Mouse (Mus musculus): Measurements from ENCODE around the gene 4930579F01Rik. TPM values are rescaled to one million over a fixed set of nuclear protein-coding genes. Genes with fewer than 3 reads are reported as not detected.

The 4930579F01Rik gene
- total and polyA plus RNA-seq, 2 experiments from 2014 or later: not detected

DNA sequence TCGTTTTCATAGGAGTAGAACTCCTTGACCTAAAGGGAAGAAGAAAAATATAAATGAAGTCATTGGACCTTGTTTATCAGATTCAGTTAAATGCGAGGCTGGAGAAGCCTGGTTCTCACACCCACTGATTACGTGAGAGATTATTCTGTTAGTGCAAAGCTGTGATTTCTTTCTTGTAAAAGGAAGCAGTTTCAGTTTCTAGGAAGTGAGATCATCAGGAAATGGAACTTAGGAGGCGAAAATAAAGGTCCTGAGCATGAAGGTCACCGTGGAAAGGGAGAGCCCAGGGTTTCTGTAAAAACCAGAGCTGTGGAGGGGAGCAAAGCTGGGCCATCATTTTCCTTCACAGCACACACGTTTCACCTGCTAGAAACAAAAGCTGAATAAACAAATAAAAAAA lies 75.2 kb downstream of the 4930579F01Rik start:
- ATAC-seq (ENCODE audit: insufficient read depth, low read depth): no peak
- WGBS: 53% methylated on average over 6 of the region's 6 CpGs

DNA sequence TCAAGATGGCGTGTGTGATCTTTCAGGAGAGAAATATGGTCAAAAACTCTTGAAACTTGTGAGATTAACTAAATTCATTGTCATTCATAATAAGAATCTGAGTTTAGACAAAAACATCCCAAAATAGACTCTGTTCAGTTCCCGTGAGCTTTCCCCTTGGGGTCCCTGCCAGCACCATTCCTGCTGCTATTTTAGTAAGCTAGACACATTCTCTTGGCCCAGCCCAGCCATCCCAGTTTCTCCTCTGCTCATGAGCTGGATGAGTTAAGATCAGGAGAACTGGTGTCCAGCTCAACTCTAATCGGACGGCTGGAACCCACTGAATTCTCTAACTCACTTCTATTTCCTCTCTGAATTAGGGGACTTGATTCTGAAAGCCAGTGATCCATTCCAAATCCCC lies 76.8 kb downstream of the 4930579F01Rik start:
- WGBS: 35% methylated on average over 4 of the region's 4 CpGs
- Histone ChIP-seq H3K27ac (ENCODE audit: low read depth) (peak overlapping the region; percentile 73), H3K36me3 (replicated peaks; ENCODE audit: control insufficient read depth, insufficient read depth, low read length) (no peaks in the 10 kb centered on the region)

More for the DNA sequence above, 75.2 kb downstream of the 4930579F01Rik start:
- Histone ChIP-seq H3K27me3 (ENCODE audit: control insufficient read depth, insufficient read depth, low read length) (no peaks in the 10 kb centered on the region), H3K4me2 (ENCODE audit: low read depth, low read length) (peak overlapping the region; percentile 33), H3K27ac (ENCODE audit: low read depth) (peak overlapping the region; percentile 86), H3K9ac (replicated peaks; ENCODE audit: low read depth, low read length) (0 out of 2 replicates have a peak overlapping the region, but pooled peaks have one; percentile 9), H3K4me1 (ENCODE audit: control insufficient read depth, insufficient read depth) (peaks cover 28% of the 10 kb centered on the region), H3K36me3 (replicated peaks; ENCODE audit: control insufficient read depth, insufficient read depth, low read length) (no peaks in the 10 kb centered on the region), H3K4me3 (ENCODE audit: low read depth, low read length) (no peak overlapping the region), H3K9me3 (replicated peaks; ENCODE audit: control insufficient read depth, low read length) (no peaks in the 10 kb centered on the region)
- DNase-seq (ENCODE audit: low spot score): no peak
- TF ChIP-seq EP300 (IDR thresholded peaks at IDR 0.05; ENCODE audit: low read depth) (no peak), CTCF (IDR thresholded peaks at IDR 0.05; ENCODE audit: low read depth) (no peak)

DNA sequence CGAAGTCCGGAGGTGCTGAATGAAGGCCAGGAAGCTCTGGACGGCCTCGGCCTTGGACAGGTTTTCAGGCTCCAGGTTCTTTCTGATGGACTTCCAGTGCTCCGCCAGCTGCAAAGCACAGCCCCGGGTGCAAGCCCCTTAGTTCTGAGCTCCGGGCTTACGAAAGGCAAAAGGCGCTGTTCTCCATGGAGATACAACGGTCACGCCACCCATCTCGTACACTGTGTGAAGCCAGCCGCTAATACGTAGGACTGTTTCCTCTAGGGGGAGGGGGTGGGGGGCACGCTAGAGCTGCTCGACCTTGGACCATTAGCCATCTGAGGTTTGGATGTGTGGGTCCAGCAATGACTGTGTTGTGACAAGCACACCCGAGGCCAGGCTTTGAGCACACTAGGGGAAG lies 79.5 kb downstream of the 4930579F01Rik start:
- no peaks in the 10 kb centered on the region for H3K9me3 ChIP-seq (replicated peaks; ENCODE audit: control insufficient read depth, low read length)
- 81% methylated on average over 17 of the region's 17 CpGs for WGBS
- TF ChIP-seq EP300 (IDR thresholded peaks at IDR 0.05; ENCODE audit: low read depth) (no peak), CTCF (IDR thresholded peaks at IDR 0.05; ENCODE audit: low read depth) (no peak)
- H3K9ac ChIP-seq (replicated peaks; ENCODE audit: low read depth, low read length): no peak overlapping the region
- peaks cover 25% of the 10 kb centered on the region for H3K4me1 ChIP-seq (ENCODE audit: control insufficient read depth, insufficient read depth)
- no peak overlapping the region for H3K4me2 ChIP-seq (ENCODE audit: low read depth, low read length)
- ATAC-seq (ENCODE audit: insufficient read depth, low read depth) (no peak), DNase-seq (ENCODE audit: low spot score) (no peak)
- H3K36me3 ChIP-seq (replicated peaks; ENCODE audit: control insufficient read depth, insufficient read depth, low read length): no peaks in the 10 kb centered on the region
- no peak overlapping the region for H3K27ac ChIP-seq (ENCODE audit: low read depth)
- H3K27me3 ChIP-seq (ENCODE audit: control insufficient read depth, insufficient read depth, low read length): no peaks in the 10 kb centered on the region
- H3K4me3 ChIP-seq (ENCODE audit: low read depth, low read length): no peak overlapping the region

More for the DNA sequence above, 76.8 kb downstream of the 4930579F01Rik start:
- ATAC-seq (ENCODE audit: insufficient read depth, low read depth) (no peak), DNase-seq (ENCODE audit: low spot score) (peak; percentile 80)
- no peaks in the 10 kb centered on the region for H3K9me3 ChIP-seq (replicated peaks; ENCODE audit: control insufficient read depth, low read length)
- no peak overlapping the region for H3K4me3 ChIP-seq (ENCODE audit: low read depth, low read length)
- TF ChIP-seq CTCF (IDR thresholded peaks at IDR 0.05; ENCODE audit: low read depth) (no peak), EP300 (IDR thresholded peaks at IDR 0.05; ENCODE audit: low read depth) (no peak)
- no peak overlapping the region for H3K9ac ChIP-seq (replicated peaks; ENCODE audit: low read depth, low read length)
- H3K4me2 ChIP-seq (ENCODE audit: low read depth, low read length): no peak overlapping the region
- H3K27me3 ChIP-seq (ENCODE audit: control insufficient read depth, insufficient read depth, low read length): no peaks in the 10 kb centered on the region
- H3K4me1 ChIP-seq (ENCODE audit: control insufficient read depth, insufficient read depth): peaks cover 28% of the 10 kb centered on the region

Other genes starting within 250 kb of the 4930579F01Rik start
- 11.8 and 16.1 TPM in 2 replicates for gene Dapp1, start 212.3 kb downstream of the 4930579F01Rik start, total RNA-seq (2014; rRNA removed; ENCODE audit: low replicate concordance)
- 11.1 and 11.8 TPM in 2 replicates for gene Dapp1, start 212.3 kb downstream of the 4930579F01Rik start, polyA plus RNA-seq (2015; fragmentation: Nextera tagmentation; extraction: Ambion mirVana)
- 30.8 and 32.5 TPM in 2 replicates for gene 1110002E22Rik, start 128.8 kb downstream of the 4930579F01Rik start, total RNA-seq (2014; rRNA removed; ENCODE audit: low replicate concordance)
- 12.2 and 13.3 TPM in 2 replicates for gene 1110002E22Rik, start 128.8 kb downstream of the 4930579F01Rik start, polyA plus RNA-seq (2015; fragmentation: Nextera tagmentation; extraction: Ambion mirVana)
- 0.11 and 1.4 TPM in 2 replicates for gene Gm5105, start 126.4 kb downstream of the 4930579F01Rik start, total RNA-seq (2014; rRNA removed; ENCODE audit: low replicate concordance)
- 0.41 and 0.64 TPM in 2 replicates for gene Gm5105, start 126.4 kb downstream of the 4930579F01Rik start, polyA plus RNA-seq (2015; fragmentation: Nextera tagmentation; extraction: Ambion mirVana)
- 3.7 TPM in 2 replicates for gene Trmt10a, start 50.4 kb downstream of the 4930579F01Rik start, total RNA-seq (2014; rRNA removed; ENCODE audit: low replicate concordance)
- 5.3 and 5.4 TPM in 2 replicates for gene Trmt10a, start 50.4 kb downstream of the 4930579F01Rik start, polyA plus RNA-seq (2015; fragmentation: Nextera tagmentation; extraction: Ambion mirVana)
- gene Mttp, start 48.9 kb downstream of the 4930579F01Rik start, total RNA-seq (2014; rRNA removed; ENCODE audit: low replicate concordance): 1.5 and 3.9 TPM in 2 replicates
- 5.9 and 6.2 TPM in 2 replicates for gene Mttp, start 48.9 kb downstream of the 4930579F01Rik start, polyA plus RNA-seq (2015; fragmentation: Nextera tagmentation; extraction: Ambion mirVana)
- not detected in 2 replicates for gene Adh7, start 23.9 kb upstream of the 4930579F01Rik start, total RNA-seq (2014; rRNA removed; ENCODE audit: low replicate concordance)
- 0.51 TPM in 1 of 2 replicates, not detected in the other for gene Adh7, start 23.9 kb upstream of the 4930579F01Rik start, polyA plus RNA-seq (2015; fragmentation: Nextera tagmentation; extraction: Ambion mirVana)
- 15.8 and 73.9 TPM in 2 replicates for gene Adh1, start 67.2 kb upstream of the 4930579F01Rik start, total RNA-seq (2014; rRNA removed; ENCODE audit: low replicate concordance)
- gene Adh1, start 67.2 kb upstream of the 4930579F01Rik start, polyA plus RNA-seq (2015; fragmentation: Nextera tagmentation; extraction: Ambion mirVana): 10.8 and 11.8 TPM in 2 replicates
- not detected in 2 replicates for gene Adh6a, start 119.5 kb upstream of the 4930579F01Rik start, total RNA-seq (2014; rRNA removed; ENCODE audit: low replicate concordance)
- not detected in 2 replicates for gene Adh6a, start 119.5 kb upstream of the 4930579F01Rik start, polyA plus RNA-seq (2015; fragmentation: Nextera tagmentation; extraction: Ambion mirVana)
- 1.7 TPM in 1 of 2 replicates, not detected in the other for gene Adh6b, start 147.9 kb upstream of the 4930579F01Rik start, total RNA-seq (2014; rRNA removed; ENCODE audit: low replicate concordance)
- 2.8 and 3.2 TPM in 2 replicates for gene Adh6b, start 147.9 kb upstream of the 4930579F01Rik start, polyA plus RNA-seq (2015; fragmentation: Nextera tagmentation; extraction: Ambion mirVana)
- gene Adh4, start 221.6 kb upstream of the 4930579F01Rik start, total RNA-seq (2014; rRNA removed; ENCODE audit: low replicate concordance): not detected in 2 replicates
- not detected in 2 replicates for gene Adh4, start 221.6 kb upstream of the 4930579F01Rik start, polyA plus RNA-seq (2015; fragmentation: Nextera tagmentation; extraction: Ambion mirVana)
- 115 and 137 TPM in 2 replicates for gene Adh5, start 249.3 kb upstream of the 4930579F01Rik start, total RNA-seq (2014; rRNA removed; ENCODE audit: low replicate concordance)
- 169 and 170 TPM in 2 replicates for gene Adh5, start 249.3 kb upstream of the 4930579F01Rik start, polyA plus RNA-seq (2015; fragmentation: Nextera tagmentation; extraction: Ambion mirVana)